Mouse (Mus musculus): Measurements from ENCODE around the gene Hcn2.
A peak's percentile ranks its signal among the peaks of the same experiment; 100 is the strongest.

The Hcn2 gene

DNA sequence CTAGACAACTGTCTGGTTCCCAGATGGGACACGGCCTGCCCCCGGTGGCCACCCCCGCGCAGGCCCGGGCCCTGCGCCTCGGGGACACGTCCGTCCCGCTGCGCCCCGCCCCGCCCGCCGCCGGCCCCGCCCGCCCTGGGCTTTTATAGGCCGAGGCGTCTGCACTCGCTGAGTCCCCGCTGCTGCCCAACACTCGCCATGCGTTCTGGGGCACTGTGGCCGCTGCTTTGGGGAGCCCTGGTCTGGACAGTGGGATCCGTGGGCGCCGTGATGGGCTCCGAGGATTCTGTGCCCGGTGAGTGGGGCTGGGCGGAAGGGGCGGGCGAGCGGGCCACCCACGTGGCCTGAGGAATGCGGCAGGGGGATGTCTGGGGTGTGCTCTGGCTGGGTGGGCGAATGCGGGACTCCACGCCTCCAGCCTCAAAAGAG is 60.7 kb downstream of the Hcn2 start, which contains the start of gene Fstl3:
Gene Fstl3, plus strand, starts transcription at position 170 of the 429 bp plus-strand sequence.
- DNase-seq: no peak

- DNase-seq: no peak
These were observed 61.6 kb downstream of the Hcn2 start for GRCm38 (mm10) chr10:79778006-79778405.

DNA sequence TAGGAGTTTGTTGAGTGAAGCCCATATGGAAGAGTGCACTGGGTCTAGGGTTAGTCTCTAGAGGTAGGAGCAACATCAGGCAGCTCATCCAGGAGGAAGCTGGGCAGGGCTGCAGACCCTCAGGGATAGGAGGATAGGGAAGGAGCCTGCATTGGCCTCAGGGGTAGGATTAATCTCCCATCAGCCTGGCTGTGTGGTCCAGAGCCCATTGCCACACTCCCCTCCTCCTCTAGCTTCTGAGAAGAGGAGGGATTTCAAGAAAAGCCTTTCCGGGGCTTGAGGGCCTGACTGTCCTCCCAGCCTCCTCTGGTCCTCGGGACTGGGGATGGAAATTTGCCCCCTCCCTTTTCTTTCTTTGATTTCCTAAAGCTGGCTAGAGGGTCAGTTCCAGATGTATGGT is 62.8 kb downstream of the Hcn2 start:
- DNase-seq: no peak

DNA sequence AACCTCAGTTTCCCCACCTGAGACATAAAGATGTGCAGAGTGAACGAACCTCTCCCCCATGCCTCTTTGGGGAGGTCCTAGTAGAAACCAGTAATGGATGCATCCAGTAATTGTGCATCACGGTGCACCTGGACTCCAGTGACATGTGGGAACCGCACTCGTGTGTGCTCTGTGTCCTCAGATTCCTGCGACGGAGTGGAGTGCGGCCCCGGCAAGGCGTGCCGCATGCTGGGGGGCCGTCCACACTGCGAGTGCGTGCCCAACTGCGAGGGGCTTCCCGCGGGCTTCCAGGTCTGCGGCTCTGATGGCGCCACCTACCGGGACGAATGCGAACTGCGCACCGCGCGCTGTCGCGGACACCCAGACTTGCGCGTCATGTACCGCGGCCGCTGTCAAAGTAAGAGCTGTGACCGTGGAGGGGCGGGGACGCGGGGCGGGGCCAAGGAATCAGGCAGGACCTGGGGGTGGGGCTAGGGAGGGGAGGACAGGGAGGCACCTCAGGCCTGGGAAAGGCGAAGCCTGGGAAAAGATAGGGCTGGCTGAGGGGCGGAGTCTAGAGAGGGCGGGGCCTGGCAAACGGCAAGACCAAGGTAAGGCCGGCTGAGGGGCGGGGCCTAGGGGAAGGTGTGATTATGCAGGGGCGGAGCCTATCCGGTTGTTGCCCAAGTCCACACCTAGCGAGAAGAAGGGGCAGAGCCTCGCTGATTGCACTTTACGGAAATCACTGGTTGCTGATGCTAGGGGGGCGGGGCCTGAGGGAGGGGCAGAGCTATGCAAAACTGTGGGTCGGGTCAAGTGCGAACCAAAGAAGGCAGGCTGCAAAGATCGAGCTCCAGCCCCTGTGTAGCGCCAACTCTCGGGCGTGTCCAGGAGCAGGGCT is 63.6 kb downstream of the Hcn2 start:
- DNase-seq: peak; percentile 100

GRCm38 (mm10) chr10:79780664-79781015 is 64.2 kb downstream of the Hcn2 start:
- no peak for DNase-seq

DNA sequence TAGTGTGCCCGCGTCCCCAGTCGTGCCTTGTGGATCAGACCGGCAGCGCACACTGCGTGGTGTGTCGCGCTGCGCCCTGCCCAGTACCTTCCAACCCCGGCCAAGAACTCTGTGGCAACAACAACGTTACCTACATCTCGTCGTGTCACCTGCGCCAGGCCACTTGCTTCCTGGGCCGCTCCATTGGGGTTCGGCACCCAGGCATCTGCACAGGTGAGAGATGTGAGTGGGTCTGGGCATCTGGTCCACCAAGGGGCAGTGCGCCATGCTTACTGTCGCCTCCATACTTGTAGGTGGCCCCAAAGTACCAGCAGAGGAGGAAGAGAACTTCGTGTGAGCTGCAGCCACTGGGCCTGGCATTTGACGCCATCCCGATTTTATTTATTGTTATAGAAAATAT is 64.7 kb downstream of the Hcn2 start:
- DNase-seq: no peak

GRCm38 (mm10) chr10:79781956-79782355 is 65.5 kb downstream of the Hcn2 start:
- DNase-seq: no peak

- no peak for DNase-seq
These were observed 66.6 kb downstream of the Hcn2 start for GRCm38 (mm10) chr10:79783050-79783449.

- no peak for DNase-seq
These were observed 67.7 kb downstream of the Hcn2 start for GRCm38 (mm10) chr10:79783920-79784800.

Data from kidney, adult 9 months (tissue).